Mouse (Mus musculus) midbrain, embryonic 16.5 days (tissue): ENCODE results near the gene Pafah1b3. TPM values are rescaled to one million over a fixed set of nuclear protein-coding genes. Genes with fewer than 3 reads are reported as not detected.

Source experiments
- ATAC-seq: fragments of 200-750 bp; cut with Nextera tagmentation; 2 replicates; pipeline ENCODE4 v1.8.0; 2017; ENCODE audit warnings: moderate TSS enrichment
- H3K27ac ChIP-seq: fragments of 300-500 bp; sonication (generic); 2 replicates; pipeline ENCODE4 v1.5.1; 2014; ENCODE audit warnings: mild to moderate bottlenecking, low read length, mixed read lengths
- H3K27me3 ChIP-seq: fragments of 300-500 bp; sonication (generic); 2 replicates; pipeline ENCODE4 v1.6.1; 2014; ENCODE audit warnings: low read depth, low read length, mixed read lengths; ENCODE audit not compliant: control insufficient read depth, insufficient read depth
- H3K36me3 ChIP-seq: fragments of 300-500 bp; sonication (generic); 2 replicates; pipeline ENCODE4 v1.6.1; 2014; ENCODE audit warnings: mild to moderate bottlenecking, low read length, moderate library complexity, mixed read lengths; ENCODE audit not compliant: control insufficient read depth, insufficient read depth
- H3K4me1 ChIP-seq: fragments of 300-500 bp; sonication (generic); 2 replicates; pipeline ENCODE4 v1.6.1; 2014; ENCODE audit warnings: mild to moderate bottlenecking, low read length, mixed read lengths; ENCODE audit not compliant: control insufficient read depth, insufficient read depth
- H3K4me2 ChIP-seq: fragments of 300-500 bp; sonication (generic); 2 replicates; pipeline ENCODE4 v1.6.1; 2014; ENCODE audit warnings: mild to moderate bottlenecking, low read length, mixed read lengths
- H3K4me3 ChIP-seq: fragments of 300-500 bp; sonication (generic); 2 replicates; pipeline ENCODE4 v1.5.1; 2014; ENCODE audit warnings: low read depth, mild to moderate bottlenecking, low read length, moderate library complexity, mixed read lengths
- H3K9ac ChIP-seq: fragments of 300-500 bp; sonication (generic); 2 replicates; pipeline ENCODE4 v1.6.1; 2014; ENCODE audit warnings: low read depth, low read length, mixed read lengths
- H3K9me3 ChIP-seq: fragments of 300-500 bp; sonication (generic); replicated peaks from 2 replicates; pipeline ENCODE4 v1.6.1; 2014; ENCODE audit warnings: mild to moderate bottlenecking, low read length, mixed read lengths; ENCODE audit not compliant: control insufficient read depth, poor library complexity, severe bottlenecking
- WGBS: fragments of 180-500 bp; shearing (Covaris S2); extraction: QIAGEN DNeasy Blood & Tissue Kit; methylation state at CpG from one replicate; pipeline ENCODE4 v1.1.7; 2014; 5-methylcytosine and 5-hydroxymethylcytosine counted together
- polyA plus RNA-seq: library from polyadenylated mRNA; unstranded; fragments of >200 nt; fragmentation: Nextera tagmentation; extraction: Ambion mirVana; gene quantifications from 2 replicates; pipeline ENCODE4 v1.2.1, GENCODE M21; 2015

The Pafah1b3 gene
- polyA plus RNA-seq, 1 experiment from 2014 or later: 703 TPM

- H3K4me3 ChIP-seq: no peak overlapping the region
- WGBS: 88% methylated on average over 8 of the region's 8 CpGs
- no peak overlapping the region for H3K4me2 ChIP-seq
- no peak overlapping the region for H3K9ac ChIP-seq
- H3K9me3 ChIP-seq: no peaks in the 10 kb centered on the region
- peaks cover 21% of the 10 kb centered on the region for H3K4me1 ChIP-seq
- ATAC-seq: no peak
- H3K36me3 ChIP-seq: peaks cover 63% of the 10 kb centered on the region
- no peaks in the 10 kb centered on the region for H3K27me3 ChIP-seq
- no peak overlapping the region for H3K27ac ChIP-seq
Observed at GRCm38 (mm10) chr7:25286989-25287388, 10.8 kb downstream of the Pafah1b3 start.

DNA sequence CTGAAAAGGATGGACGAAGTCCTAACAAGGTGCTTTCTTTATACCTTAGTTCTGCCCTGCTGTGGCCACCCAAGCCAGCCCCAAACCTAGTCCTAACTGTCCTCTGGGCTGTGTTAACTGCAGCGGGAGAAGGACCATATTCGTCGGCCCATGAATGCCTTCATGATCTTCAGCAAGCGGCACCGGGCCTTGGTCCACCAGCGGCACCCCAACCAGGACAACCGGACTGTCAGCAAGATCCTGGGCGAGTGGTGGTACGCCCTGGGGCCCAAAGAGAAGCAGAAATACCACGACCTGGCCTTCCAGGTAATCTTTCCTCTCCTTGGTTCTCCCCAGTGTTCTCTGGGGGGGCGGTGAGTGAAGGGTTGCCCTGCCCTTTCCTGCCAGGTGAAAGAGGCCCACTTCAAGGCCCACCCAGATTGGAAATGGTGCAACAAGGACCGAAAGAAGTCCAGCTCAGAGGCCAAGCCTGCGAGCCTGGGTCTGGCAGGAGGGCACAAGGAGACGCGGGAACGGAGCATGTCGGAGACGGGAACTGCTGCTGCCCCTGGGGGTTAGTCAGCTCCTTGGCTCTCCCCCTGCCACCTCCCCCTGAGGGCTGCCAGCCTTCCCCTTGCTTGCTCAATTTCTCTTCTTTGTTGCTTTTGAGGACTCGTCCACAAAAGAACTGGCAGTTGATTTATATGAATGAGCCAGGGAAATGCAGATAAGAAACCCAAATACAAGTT lies 12.1 kb downstream of the Pafah1b3 start:
- H3K9me3 ChIP-seq: no peaks in the 10 kb centered on the region
- 90% methylated on average over 20 of the region's 20 CpGs for WGBS

GRCm38 (mm10) chr7:25284766-25285165 lies 13.0 kb downstream of the Pafah1b3 start:
- Histone ChIP-seq H3K4me1 (peaks cover 39% of the 10 kb centered on the region), H3K27me3 (no peaks in the 10 kb centered on the region), H3K9ac (no peak overlapping the region; the same call in 1 of the 2 replicates), H3K4me3 (no peak overlapping the region), H3K36me3 (peaks cover 46% of the 10 kb centered on the region), H3K9me3 (no peaks in the 10 kb centered on the region), H3K27ac (peak overlapping the region; percentile 35; the same call in 1 of the 2 replicates), H3K4me2 (peak overlapping the region; percentile 81; the same call in 1 of the 2 replicates)
- 65% methylated on average over 5 of the region's 5 CpGs for WGBS
- ATAC-seq: no peak

More for the DNA sequence above, 12.1 kb downstream of the Pafah1b3 start:
- H3K4me2 ChIP-seq: no peak overlapping the region
- no peak overlapping the region for H3K4me3 ChIP-seq
- no peak overlapping the region for H3K27ac ChIP-seq
- ATAC-seq: no peak
- H3K4me1 ChIP-seq: peaks cover 30% of the 10 kb centered on the region
- no peaks in the 10 kb centered on the region for H3K27me3 ChIP-seq
- peaks cover 54% of the 10 kb centered on the region for H3K36me3 ChIP-seq
- H3K9ac ChIP-seq: no peak overlapping the region

DNA sequence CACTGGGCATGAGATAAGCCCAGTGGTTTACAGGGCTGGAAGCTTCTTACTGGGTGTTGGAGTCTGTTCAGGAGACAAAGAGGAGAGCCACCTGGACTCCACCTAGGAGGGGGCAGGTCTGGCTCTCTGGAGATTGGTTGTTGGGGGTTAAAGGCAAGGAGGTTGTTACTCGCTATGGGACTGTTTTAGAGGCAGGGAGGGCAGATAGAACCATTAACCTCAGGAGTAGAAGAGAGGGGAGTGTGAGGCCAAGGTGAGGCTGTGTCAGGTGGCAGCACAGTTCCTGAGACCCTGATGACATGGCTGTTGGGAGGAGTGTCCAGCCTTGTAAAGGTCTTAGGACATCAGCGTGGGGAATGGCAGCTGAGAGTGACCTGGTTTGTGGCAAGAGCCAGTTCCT lies 13.6 kb downstream of the Pafah1b3 start:
- peak overlapping the region; percentile 100 for H3K27ac ChIP-seq
- no peaks in the 10 kb centered on the region for H3K27me3 ChIP-seq
- no peak for ATAC-seq
- H3K9me3 ChIP-seq: no peaks in the 10 kb centered on the region
- WGBS: 64% methylated on average over 2 of the region's 2 CpGs
- peak overlapping the region; percentile 81 for H3K4me2 ChIP-seq
- H3K36me3 ChIP-seq: peaks cover 40% of the 10 kb centered on the region
- H3K9ac ChIP-seq: peak overlapping the region; percentile 84
- peak overlapping the region; percentile 75 for H3K4me3 ChIP-seq
- peaks cover 43% of the 10 kb centered on the region for H3K4me1 ChIP-seq

DNA sequence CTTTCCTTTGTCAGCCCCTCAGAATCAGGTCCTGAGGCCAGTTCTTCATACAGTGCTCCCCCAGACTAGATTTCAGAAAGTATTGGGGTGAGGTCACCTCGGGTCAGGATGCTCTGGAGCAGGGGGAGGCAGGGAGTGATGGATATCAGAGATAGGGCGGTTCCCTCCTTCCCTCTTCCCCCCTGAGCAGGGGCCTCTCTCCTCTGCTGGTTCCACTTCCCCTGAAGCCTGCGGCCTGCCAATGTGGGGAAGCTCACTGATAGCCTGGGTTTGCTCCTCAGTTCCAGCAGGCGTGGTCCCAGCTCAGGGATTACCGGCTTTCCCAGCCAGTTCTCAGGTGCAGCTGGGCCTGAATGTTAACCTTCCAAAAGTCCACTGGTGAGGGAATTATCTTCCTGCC lies 14.1 kb downstream of the Pafah1b3 start:
- H3K36me3 ChIP-seq: peaks cover 34% of the 10 kb centered on the region
- H3K9ac ChIP-seq: peak overlapping the region; percentile 84
- H3K4me2 ChIP-seq: peak overlapping the region; percentile 81
- no peaks in the 10 kb centered on the region for H3K9me3 ChIP-seq
- no peaks in the 10 kb centered on the region for H3K27me3 ChIP-seq
- no peak for ATAC-seq
- WGBS: 9% methylated on average over 5 of the region's 5 CpGs
- peak overlapping the region; percentile 100 for H3K27ac ChIP-seq
- H3K4me1 ChIP-seq: peaks cover 43% of the 10 kb centered on the region
- peak overlapping the region; percentile 75 for H3K4me3 ChIP-seq

GRCm38 (mm10) chr7:25282731-25283211 lies 15.0 kb downstream of the Pafah1b3 start:
- H3K9me3 ChIP-seq: no peaks in the 10 kb centered on the region
- H3K4me3 ChIP-seq: peak overlapping the region; percentile 75
- ATAC-seq: peak; percentile 6; the same call in 1 of the 2 replicates
- H3K27ac ChIP-seq: peak overlapping the region; percentile 100
- peaks cover 46% of the 10 kb centered on the region for H3K4me1 ChIP-seq
- peaks cover 26% of the 10 kb centered on the region for H3K36me3 ChIP-seq
- under 1% methylated on average over 22 of the region's 36 CpGs for WGBS
- peak overlapping the region; percentile 84 for H3K9ac ChIP-seq
- H3K4me2 ChIP-seq: peak overlapping the region; percentile 81
- no peaks in the 10 kb centered on the region for H3K27me3 ChIP-seq

DNA sequence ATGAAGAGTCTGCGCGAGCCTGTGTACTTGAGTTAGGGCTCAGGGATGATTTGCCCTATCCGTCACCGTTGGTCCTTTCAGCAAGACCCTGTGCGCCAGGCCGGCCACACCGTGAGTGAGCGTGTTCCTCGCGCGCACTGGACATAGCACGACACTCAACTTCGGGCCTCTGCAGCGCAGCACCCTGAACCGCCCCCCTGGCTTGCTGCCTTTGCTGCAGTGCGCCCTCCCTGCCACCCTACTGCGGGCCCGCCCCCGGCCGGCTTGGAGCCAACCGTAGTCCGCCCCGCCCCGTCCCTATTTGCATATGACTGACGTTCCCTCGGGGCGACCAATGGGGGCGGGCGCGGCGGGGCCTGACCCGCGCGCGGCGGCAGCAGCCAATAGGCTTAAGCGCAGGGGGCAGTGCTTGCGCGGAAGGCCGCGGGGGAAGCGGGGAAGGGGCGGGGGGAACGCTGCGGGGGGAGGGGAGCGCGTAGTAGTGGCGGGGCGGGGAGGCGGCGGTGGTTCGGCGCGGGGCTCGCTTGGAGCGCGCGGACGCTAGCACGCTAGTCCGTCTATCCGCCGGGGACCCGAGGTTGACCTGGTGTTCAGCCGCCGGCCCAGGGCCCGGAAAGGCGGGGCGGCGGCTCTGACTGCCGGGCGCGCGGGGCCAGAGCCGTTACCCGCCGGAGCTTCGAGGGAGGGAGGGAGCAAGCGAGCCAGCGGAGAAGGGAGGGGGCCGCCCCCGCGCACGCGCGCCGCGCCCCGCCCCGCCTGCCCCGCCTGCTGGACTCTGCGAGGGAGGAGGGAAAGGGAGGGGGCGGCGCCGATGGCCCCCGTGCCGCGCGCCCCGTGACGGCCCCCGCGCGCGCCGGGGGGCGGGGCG lies 15.8 kb downstream of the Pafah1b3 start:
- Histone ChIP-seq H3K9me3 (no peaks in the 10 kb centered on the region), H3K27me3 (no peaks in the 10 kb centered on the region), H3K4me2 (peak overlapping the region; percentile 81), H3K36me3 (peaks cover 18% of the 10 kb centered on the region), H3K4me3 (peak overlapping the region; percentile 75), H3K4me1 (peaks cover 53% of the 10 kb centered on the region), H3K9ac (peak overlapping the region; percentile 84), H3K27ac (peak overlapping the region; percentile 100)
- 2% methylated on average over 55 of the region's 108 CpGs for WGBS
- ATAC-seq: peak; percentile 61

DNA sequence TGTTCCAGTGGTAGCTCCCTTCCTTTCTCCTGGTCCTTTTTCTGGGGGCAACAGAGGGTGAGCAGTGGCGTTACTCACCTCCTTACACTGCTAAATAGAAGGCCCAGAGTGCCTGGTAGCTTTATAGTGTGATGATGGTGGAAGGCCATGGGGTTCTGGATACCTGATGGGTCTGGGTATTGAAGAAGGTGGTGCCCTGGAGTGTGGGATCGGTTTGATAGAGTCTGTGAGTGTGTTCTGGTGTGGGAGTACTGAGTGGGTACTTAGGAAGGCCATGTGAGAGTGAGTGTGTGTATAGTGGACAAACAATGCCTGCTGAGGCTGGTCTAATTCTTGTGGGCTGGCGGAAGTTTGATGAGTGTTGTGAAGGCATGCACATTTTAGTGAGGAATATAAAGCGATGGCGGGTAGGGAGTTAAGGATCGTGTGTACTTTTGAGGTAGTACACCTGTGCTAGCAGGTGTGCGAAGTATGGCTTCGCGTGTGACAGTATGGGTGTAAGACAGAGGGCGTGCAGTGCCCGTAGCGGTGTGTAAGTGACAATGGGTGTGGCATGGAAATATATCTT lies 16.5 kb downstream of the Pafah1b3 start:
- no peaks in the 10 kb centered on the region for H3K9me3 ChIP-seq
- no peaks in the 10 kb centered on the region for H3K27me3 ChIP-seq
- peaks cover 54% of the 10 kb centered on the region for H3K4me1 ChIP-seq
- H3K4me2 ChIP-seq: peak overlapping the region; percentile 81
- 16% methylated on average over 12 of the region's 12 CpGs for WGBS
- ATAC-seq: no peak; the same call in 1 of the 2 replicates
- H3K4me3 ChIP-seq: peak overlapping the region; percentile 75
- peak overlapping the region; percentile 50 for H3K9ac ChIP-seq
- peaks cover 11% of the 10 kb centered on the region for H3K36me3 ChIP-seq
- H3K27ac ChIP-seq: peak overlapping the region; percentile 100
